In the genomic region with DNA sequence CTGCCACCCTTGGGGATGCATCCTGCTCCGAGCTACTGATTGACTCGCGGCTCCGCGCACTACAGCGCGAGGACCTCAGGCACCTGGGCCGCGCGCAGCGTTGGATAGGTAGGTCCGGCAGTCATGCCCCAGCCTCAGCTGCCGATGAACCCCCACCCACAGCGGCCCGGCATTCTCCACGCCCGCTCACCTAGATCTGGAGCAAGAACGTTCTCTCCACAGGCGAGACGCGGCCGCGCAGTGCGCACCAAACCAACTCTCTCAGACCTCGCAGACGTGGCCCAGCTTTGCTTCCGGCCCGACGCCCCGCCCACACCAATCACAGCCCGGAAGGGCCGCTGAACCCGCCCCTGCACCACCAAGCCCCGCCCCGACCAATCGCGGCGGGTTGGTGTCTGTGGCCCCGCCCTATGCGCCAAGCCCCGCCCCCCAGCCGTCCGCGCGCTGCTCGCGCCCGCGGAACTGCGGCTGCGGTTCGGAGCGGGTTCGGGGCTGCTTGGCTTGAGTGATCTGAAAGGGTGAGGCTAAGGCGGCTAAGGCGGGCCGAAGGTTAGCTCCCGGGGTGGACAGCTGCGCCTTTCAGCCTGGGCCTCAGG, we compare ENCODE assay signal across 8 mouse cellular contexts. TPM values are rescaled to one million over a fixed set of nuclear protein-coding genes. Genes with fewer than 3 reads are reported as not detected.
DNase-seq lines count a peak whose midpoint lies in the region; ATAC-seq lines count a peak whose summit lies in the region.

A gene (minus strand): TSS at position 303 of the 596 bp plus-strand sequence.
A gene (plus strand): TSS at position 452 of the 596 bp plus-strand sequence.

- DNase-seq in ZHBTc4 (ENCODE audit: low read depth, low spot score): peak; percentile 97
- DNase-seq in gastrocnemius, adult 8-10 months (ENCODE audit: low spot score in 2 of 2): peak; percentile 92 to 93
- DNase-seq in induced T-regulatory cell, adult 2 months (ENCODE audit: low read depth): peak; percentile 97
- DNase-seq in left cerebral cortex, adult 9 months (ENCODE audit: low spot score in 2 of 2): peak; percentile 89 to 95
- peak; percentile 96 for DNase-seq in right cerebral cortex, postnatal 14 days
- peak; percentile 95 to 96 for DNase-seq in urinary bladder, postnatal 36 days (ENCODE audit: low spot score in 2 of 2)

- ATAC-seq in common myeloid progenitor, adult 5-6 weeks (replicated peaks; ENCODE audit: low read depth, poor library complexity, severe bottlenecking): peak; percentile 90
- ATAC-seq in megakaryocyte progenitor cell, adult 5-6 weeks (replicated peaks; ENCODE audit: poor library complexity): peak; percentile 86

RNA-seq across cellular contexts. Expression of the first gene that starts in this region (rescaled TPM):
- total RNA-seq in common myeloid progenitor, adult 5-6 weeks (2017): 17.1 and 17.7 TPM in 2 replicates
- total RNA-seq in gastrocnemius, adult 8-10 months (2022): 1 to 10 TPM; 3.5 to 5.3 (median 4.0) TPM
- 27.0 and 31.0 TPM in 2 replicates for total RNA-seq in megakaryocyte progenitor cell, adult 5-6 weeks (2015)
- total RNA-seq in megakaryocyte progenitor cell, adult 5-6 weeks (2017): 25.1 and 31.6 TPM in 2 replicates

RNA-seq across cellular contexts. Expression of the second gene that starts in this region (rescaled TPM):
- 2.7 and 4.8 TPM in 2 replicates for total RNA-seq in common myeloid progenitor, adult 5-6 weeks (2017)
- under 1 TPM in 2 of 4 experiments, not detected in 2; 0.22 to 0.36 TPM for total RNA-seq in gastrocnemius, adult 8-10 months (2022)
- total RNA-seq in megakaryocyte progenitor cell, adult 5-6 weeks (2015): 4.9 and 6.3 TPM in 2 replicates
- 2.5 and 5.7 TPM in 2 replicates for total RNA-seq in megakaryocyte progenitor cell, adult 5-6 weeks (2017)

Comparison
In these comparisons a context has a peak if more than half of its experiments do, and no peak if none do; other contexts are left out.
1. Peak in every context shown above with its lines: DNase-seq and ATAC-seq.